Mouse (Mus musculus): ENCODE measurements around the gene Wdr26.
A peak's percentile ranks its signal among the peaks of the same experiment; 100 is the strongest.

Wdr26 gene

DNA sequence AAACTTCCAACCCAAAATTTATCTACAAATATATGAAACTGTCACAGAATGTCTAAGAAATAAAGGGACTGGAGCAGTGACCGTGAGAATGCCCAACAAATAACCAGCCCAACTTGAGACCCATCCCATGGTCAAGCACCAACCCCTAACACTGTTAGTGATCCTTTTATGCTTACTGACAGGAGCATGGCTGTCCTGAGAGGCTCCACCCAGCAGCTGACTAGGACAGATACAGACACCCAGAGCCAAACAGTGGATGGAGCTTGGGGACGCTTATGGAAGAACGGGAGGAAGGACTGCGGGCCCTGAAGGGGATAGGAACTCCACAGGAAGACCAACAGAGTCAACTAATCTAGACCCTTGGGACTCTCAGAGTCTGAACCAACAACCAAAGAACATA lies 22.9 kb downstream of the Wdr26 start:
- no peak for ATAC-seq (ENCODE audit: insufficient number of reproducible peaks, low FRiP score, low TSS enrichment)

DNA sequence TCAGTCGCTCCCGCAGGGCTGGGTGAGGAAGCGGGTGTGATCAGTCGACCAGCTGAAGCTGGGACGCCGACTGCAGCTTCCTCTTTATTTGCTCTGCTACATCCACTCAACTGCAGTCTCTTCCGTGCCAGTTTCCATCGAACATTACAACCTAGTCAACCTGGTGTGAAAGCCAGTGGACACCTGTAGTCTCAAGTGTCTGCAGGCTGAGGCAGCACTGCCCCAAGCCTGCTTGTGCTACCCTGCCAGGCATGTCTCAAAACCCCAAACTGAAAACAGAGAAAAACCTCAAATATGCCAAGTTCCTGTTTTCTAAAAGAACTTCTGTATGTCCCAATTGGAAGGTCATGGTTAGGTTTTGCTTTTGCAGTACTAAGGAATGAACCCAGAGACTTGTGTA lies 41.6 kb downstream of the Wdr26 start:
- ATAC-seq (ENCODE audit: insufficient number of reproducible peaks, low FRiP score, low TSS enrichment), result no peak

DNA sequence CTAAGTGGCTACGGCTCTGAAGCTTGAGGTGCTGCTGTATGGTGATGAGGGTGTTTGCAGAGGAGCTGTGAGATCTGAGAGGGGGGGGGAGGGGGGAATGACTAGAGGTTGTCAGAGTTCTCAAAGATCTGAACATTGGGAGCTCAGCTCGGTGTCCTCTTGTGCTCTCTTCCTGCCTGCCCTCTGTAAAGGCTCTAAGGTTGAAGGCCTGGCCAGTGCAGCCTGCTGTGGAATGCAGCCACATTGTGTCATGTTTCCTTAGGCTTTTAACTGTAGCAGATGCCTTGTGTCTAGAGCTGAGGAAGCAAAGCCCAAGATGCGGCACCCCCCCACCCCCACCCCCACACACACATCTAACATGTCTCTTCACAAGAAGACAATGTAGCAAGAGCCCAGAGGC lies 43.4 kb downstream of the Wdr26 start:
- no peak for ATAC-seq (ENCODE audit: insufficient number of reproducible peaks, low FRiP score, low TSS enrichment)

DNA sequence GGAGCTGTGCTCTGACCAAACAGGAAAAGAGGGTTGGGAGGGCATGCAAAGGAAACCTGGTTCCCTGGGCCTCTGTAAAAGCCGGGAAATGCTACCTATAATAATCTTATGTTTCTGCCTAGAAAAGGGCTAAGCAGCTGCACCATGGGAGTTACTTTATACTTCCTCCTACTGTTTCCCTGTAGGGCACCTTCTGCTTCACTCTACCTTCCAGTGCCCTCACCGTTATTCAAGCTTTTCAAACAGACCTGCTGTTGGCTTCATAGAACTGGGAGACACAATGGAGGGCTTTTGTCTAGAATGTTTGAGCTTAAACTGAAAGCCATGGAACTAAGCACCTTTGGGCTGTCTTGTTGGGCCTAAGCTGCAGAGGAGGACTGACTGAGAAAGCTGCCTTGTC lies 44.0 kb downstream of the Wdr26 start:
- no peak for ATAC-seq (ENCODE audit: insufficient number of reproducible peaks, low FRiP score, low TSS enrichment)

DNA sequence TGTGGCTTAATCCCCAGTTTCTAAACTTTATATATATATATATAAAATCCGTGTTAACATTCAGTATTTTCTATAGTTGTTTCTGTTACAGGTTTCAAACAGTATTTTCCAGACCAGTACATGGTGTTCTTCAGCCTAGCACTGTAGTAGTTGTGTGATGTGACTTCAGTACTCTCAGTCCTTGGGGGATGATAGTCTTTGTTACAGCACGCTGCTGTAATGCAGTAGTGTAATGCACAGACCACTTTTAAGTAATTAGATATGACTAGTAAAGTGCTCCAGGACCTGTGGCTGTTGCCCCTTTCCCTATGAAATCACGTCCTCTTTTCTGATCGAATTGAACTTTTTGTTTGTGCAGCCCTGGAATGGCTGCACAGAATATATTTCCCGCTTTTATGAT lies 60.3 kb downstream of the Wdr26 start:
- ATAC-seq (ENCODE audit: insufficient number of reproducible peaks, low FRiP score, low TSS enrichment), result no peak

DNA sequence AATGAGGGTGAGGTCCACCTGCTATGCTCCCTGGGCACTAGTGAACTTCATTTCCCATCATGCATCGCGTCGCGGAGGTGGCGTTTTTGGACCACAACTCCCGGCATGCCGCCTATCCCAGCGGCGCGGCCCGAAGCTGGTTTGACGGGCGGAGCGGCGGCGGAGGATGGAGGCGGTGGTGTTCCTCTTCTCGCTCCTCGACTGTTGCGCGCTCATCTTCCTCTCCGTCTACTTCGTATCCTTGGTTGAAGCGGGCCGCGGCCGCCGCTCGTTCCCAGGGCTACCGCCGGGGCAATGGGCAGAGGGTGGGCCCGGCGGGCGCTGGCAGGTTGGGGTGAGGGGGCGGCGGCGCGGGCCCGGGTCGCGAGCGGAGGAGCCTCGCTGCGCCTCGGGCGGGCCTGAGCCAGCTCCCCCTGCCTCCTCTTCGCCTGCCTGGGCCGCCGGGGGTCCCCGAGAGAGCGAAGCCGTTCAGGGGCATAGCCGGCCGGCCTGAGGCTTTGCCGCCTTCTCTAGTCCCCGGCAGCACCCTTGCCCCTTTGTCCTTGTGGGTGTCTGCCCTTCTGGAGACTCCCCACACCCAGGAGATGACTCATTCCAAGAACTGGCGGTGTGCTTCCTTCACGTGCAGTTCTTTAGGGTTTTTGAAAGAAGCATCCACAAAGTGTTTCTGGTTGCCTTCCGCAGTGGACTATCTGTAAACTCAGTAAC lies 60.8 kb downstream of the Wdr26 start:
- peak; percentile 91 for ATAC-seq (ENCODE audit: insufficient number of reproducible peaks, low FRiP score, low TSS enrichment)

DNA sequence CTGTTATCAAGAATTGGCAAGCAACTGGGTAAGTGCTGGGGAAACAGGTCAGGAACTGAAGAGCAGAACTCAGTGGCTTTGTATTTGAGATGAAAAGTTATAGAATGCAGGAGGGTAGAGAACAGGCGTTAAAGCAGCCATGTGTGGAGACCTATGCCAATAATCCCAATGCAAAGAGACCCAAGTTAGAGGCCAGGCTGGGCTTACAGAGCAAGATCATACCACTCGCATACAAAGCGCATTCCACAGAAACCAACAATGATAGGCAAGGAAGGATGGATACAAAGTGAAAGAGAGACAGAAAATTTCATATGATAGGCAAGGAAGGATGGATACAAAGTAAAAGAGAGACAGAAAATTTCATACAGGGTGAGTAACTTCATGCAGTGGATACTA lies 61.4 kb downstream of the Wdr26 start:
- 0 out of 2 replicates have a peak, but pooled peaks have one; percentile 15 for ATAC-seq (ENCODE audit: insufficient number of reproducible peaks, low FRiP score, low TSS enrichment)

DNA sequence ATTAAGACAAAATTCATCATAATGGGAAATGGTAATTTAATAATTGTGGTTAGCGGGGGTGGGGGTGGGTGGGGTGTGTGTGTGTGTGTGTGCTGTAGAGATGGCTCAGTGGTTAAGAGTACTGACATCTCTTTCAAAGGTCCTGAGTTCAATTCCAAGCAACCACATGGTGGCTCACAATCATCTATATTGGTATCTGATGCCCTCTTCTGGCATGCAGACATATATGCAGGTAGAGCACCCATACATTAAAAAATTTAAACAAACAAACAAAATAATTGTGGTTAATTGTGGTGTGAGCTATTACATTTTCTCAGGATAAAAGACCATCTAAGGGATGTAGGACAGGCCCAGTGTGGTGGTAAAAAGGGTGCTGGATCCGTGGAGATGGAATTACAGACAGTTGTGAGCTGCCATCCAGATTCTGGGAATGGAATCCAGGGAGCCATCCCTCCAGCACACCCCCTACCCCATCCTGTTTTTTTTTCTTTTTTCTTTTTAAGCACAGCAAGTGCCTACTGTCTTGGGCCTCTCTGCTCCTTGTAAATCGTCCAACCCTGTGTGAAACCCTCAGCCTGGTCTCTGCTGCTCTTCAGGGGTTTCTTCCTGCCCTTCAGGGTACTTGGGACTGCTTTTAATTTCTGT lies 62.3 kb downstream of the Wdr26 start:
- no peak for ATAC-seq (ENCODE audit: insufficient number of reproducible peaks, low FRiP score, low TSS enrichment)

DNA sequence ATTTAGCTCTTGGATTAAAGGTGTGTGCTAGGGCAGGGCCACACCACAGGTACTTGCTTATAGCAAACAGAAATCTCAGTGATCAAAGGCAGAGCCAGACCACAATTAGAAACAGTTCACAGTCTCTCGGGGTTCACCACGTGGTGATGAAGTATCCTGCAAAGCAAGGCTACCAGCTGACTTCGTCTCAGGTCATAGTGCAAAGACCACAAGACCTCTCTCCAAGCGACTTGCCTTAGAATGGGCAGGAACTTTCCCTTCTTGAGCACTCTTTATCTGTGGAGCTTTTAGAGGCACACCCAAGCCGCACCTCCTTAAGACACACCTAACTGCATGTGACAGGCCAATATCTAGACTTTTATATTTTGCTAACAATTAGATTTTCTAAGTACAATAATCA lies 63.3 kb downstream of the Wdr26 start:
- no peak for ATAC-seq (ENCODE audit: insufficient number of reproducible peaks, low FRiP score, low TSS enrichment)

DNA sequence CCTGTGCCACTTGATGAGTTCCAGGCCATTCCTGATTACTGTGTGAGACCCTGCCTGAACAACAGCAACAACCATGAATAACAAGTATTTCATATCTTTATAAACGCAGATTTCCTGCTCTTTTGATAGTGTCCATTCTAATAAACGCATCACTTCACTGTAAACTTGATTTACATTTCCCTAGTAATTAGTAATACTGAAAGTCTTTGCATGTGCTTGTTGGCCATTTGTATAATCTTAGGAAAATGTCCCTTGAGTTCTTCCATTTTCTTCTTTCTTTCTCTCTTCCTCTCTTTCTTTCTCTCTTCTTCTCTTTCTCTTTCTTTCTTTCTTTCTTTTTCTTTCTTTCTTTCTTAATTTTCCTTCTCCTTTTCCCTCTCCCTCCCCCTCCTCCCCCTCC lies 65.6 kb downstream of the Wdr26 start:
- ATAC-seq (ENCODE audit: insufficient number of reproducible peaks, low FRiP score, low TSS enrichment), result no peak

DNA sequence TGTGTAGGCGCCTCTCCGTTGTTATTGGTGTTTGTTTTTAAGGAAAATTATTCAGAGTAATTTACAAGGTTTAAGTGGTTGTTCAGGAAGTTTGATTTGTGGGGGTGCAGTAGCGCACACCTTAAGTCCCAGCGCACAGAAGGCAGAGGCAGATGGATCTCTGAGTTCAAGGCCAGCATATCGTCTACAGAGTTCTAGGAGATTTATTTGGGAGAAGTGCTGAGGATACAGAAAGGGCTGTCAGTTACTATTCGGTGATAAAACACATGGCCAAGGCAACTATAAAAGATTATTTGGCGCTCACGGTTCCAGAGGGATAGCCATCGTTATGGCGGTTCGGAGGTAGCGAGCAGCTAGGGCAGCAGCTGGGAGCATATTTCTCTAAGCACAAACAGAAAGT lies 66.8 kb downstream of the Wdr26 start:
- ATAC-seq (ENCODE audit: insufficient number of reproducible peaks, low FRiP score, low TSS enrichment), result no peak

DNA sequence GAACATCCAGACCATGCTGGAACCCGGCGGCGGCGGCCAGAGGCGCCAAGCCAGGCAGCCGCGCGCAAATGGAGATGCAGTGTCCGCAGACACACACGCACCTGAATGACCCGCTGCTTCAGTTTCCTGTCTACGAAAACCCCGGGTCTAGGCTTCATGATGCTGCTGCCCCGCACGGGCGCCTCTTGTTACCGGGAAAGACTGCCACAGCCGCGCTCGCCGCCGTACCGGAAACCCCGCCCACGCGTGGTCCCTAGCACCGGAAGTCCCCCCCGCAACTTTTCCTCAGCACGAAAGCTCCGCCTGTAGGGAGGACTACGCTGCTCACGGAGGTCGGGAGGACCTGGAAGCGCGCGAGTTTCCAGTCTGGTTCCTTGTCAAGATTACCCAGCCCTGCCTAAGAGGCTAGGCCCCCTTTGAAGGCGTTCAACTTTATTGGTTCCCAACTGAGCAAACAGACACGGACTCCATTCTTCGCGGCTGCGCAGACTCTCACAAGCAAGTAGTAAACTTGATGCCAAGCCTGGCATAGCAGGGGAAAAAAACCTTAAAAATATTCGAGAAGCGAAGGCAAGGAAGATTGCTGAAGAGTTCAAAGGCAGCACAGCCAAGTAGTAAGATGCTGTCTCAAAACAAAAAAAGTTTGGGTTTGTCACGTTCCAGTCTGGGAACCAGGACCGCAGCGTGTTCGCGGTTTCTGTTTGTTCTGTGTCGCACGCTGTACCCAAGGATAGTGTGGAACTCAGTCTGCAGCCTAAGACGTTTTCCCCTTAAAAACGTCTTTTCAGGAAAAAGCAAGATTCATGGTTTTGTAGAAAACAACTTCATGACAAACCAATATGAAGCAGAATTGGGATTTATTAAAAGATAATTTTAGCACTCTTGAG lies 67.6 kb downstream of the Wdr26 start, which contains the start of the genes Nvl and Cnih4:
Gene Nvl (minus strand): TSS at position 255 of the 887 bp plus-strand sequence.
Gene Cnih4 (plus strand): TSS at position 744 of the 887 bp plus-strand sequence.
- peak; percentile 97 for ATAC-seq (ENCODE audit: insufficient number of reproducible peaks, low FRiP score, low TSS enrichment)

DNA sequence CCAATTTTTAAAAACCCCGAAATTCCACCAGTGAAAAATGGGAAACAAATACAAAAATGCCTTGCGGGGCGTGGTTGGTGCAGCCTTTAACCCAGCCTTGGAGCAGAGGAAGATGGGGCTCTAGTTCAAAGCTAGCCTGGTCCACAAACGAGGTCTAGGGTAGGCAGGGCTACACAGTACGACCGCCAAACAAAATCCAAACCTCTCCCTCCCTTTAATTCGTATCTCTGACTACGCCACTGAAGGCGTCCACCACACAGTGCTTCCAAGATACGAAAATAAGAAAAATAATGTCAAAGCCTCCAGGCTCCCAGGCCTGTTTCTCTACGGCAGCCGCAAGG lies 68.2 kb downstream of the Wdr26 start:
- ATAC-seq (ENCODE audit: insufficient number of reproducible peaks, low FRiP score, low TSS enrichment), result peak; percentile 42; the same call in 1 of the 2 replicates

DNA sequence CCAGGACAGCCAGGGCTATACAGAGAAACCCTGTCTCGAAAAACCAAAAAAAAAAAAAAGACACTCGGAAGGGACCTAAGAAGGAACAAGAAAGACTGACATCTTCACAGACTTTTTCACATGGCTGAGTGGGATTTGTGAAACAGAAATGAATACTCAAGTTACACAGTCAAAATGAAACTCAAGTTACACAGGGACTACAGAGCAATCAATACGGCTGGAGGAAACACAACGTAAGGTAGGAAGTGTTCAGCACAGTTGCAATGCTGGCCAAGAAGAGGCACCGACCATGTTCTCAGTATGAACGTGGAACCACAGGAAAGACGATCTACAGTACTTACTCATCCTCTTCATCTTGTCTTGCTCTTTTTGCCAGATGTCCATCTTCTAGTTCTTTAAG lies 73.1 kb downstream of the Wdr26 start:
- no peak for ATAC-seq (ENCODE audit: insufficient number of reproducible peaks, low FRiP score, low TSS enrichment)

DNA sequence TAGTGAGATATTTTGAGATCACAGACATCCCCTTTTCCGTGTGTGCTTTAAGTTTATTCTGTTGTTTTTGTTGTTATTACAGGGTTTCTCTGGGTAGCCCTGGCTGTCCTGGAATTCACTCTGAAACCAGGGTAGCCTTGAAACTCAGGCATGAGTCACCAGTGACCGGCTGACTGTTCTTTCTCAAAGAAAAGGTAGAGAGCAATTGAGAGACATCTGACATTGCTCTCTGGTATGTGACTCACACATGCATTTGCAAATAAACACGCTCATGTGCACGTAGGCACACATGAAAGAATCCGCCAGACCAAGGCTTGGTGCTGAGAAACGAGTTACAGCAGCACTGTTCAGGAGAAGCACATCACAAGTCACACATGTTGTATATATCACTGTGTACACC lies 79.9 kb downstream of the Wdr26 start:
- no peak for ATAC-seq (ENCODE audit: insufficient number of reproducible peaks, low FRiP score, low TSS enrichment)

DNA sequence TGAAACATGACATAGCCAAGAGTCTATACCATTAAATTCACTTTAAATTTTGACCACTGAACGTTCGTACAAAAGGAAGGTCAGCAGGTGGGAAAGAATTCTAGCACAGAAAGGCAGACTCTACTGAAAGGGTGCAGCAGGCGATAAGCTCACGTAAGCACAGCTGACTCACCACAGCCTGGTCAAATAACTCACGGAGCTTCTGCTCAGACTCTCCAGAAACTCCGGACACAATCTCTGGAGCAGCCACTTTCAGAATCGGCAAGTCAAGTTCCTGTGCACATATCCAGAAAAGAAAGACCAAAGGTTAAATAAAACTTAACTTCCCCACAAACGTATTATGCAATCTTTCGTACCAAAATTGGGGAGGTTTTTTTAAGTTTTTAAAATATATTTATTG lies 85.0 kb downstream of the Wdr26 start:
- ATAC-seq (ENCODE audit: insufficient number of reproducible peaks, low FRiP score, low TSS enrichment), result no peak

DNA sequence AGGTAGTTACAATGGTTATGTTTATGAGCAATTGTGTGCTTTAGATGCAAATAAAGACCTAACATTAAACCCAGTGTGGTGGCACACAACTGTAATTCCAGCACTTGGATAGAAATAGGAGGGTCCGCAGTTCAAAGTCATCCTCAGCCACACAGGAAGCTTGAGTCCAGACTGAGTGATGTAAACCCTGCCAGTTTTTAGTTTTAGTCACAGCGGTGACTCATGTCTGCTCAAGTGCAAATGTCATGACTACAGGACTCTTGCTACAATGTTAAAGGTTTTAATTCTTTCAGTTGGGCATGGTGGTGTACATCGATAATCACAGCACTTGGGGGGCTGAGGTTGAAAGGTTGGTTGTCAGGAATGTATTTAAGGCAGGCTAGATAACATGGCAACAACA lies 85.9 kb downstream of the Wdr26 start:
- ATAC-seq (ENCODE audit: insufficient number of reproducible peaks, low FRiP score, low TSS enrichment), result no peak

DNA sequence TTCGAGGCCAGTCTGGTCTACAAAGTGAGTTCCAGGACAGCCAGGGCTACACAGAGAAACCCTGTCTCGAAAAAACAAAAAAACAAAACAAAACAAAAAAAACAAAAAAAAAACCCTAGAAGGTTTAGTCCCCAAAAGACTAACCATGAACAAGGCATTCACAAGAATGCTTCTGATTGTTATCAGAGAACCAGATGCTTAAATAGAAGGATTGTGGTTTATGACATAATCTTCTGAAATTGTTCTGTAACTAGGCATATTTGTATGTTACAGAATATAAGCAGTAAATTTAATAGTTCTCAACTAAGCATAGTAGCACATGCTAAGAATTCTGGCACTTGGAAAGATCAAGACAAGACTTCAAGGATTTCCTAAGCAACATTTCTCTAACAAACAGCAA lies 87.7 kb downstream of the Wdr26 start:
- no peak for ATAC-seq (ENCODE audit: insufficient number of reproducible peaks, low FRiP score, low TSS enrichment)

Measured in cerebellum, adult (tissue).